Mouse (Mus musculus): ENCODE results near the gene Nog.

Nog gene

GRCm38 (mm10) chr11:89267520-89267919, 34.6 kb downstream of the Nog start:
- no peak for DNase-seq (ENCODE audit: low spot score)

GRCm38 (mm10) chr11:89265080-89265479, 37.1 kb downstream of the Nog start:
- DNase-seq (ENCODE audit: low spot score), result no peak

GRCm38 (mm10) chr11:89259338-89259915, 42.7 kb downstream of the Nog start:
- no peak for DNase-seq (ENCODE audit: low spot score)

- DNase-seq (ENCODE audit: low spot score), result no peak
These were observed 44.2 kb downstream of the Nog start for GRCm38 (mm10) chr11:89257893-89258292.

DNA sequence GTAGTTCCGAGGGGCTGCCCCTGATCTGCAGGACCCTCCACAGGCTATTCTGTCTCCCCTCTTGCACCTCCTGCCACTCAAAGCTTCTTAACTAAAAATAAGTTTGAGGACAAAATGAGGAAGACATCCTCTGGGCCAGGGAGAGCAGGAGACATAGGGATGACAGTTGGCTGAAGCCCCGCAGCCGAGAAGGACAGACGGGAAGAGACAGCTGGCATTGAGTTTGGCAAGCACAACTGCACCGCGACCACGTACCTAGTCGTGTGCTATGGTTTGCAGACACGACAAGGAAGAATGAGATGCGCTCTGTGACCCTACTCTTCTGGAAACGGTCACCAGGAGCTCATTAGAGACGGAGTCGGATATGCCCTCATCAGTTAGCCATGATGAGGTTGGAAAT, 48.2 kb downstream of the Nog start:
- no peak for DNase-seq (ENCODE audit: low spot score)

All from ovary, postnatal 10 days (tissue).